Mouse (Mus musculus) heart, embryonic 15.5 days (tissue): ENCODE results near the gene Srsf6. TPM values are rescaled to one million over a fixed set of nuclear protein-coding genes. Genes with fewer than 3 reads are reported as not detected.

Experiments used
- ATAC-seq: fragments of 200-750 bp; cut with Nextera tagmentation; replicated peaks from 2 replicates; pipeline ENCODE4 v1.8.0; 2017; ENCODE audit warnings: low read depth, moderate TSS enrichment; ENCODE audit not compliant: insufficient number of reproducible peaks, insufficient read depth, low FRiP score
- H3K27ac ChIP-seq: fragments of 300-500 bp; sonication (generic); 2 replicates; pipeline ENCODE4 v1.5.1; 2015; ENCODE audit warnings: mild to moderate bottlenecking, inconsistent platforms
- H3K27me3 ChIP-seq: fragments of 300-500 bp; sonication (generic); 2 replicates; pipeline ENCODE4 v1.6.1; 2015; ENCODE audit warnings: inconsistent platforms
- H3K36me3 ChIP-seq: fragments of 300-500 bp; sonication (generic); 2 replicates; pipeline ENCODE4 v1.6.1; 2015; ENCODE audit warnings: mild to moderate bottlenecking, inconsistent platforms
- H3K4me1 ChIP-seq: fragments of 300-500 bp; sonication (generic); replicated peaks from 2 replicates; pipeline ENCODE4 v1.6.1; 2015; ENCODE audit warnings: inconsistent platforms
- H3K4me2 ChIP-seq: fragments of 300-500 bp; sonication (generic); 2 replicates; pipeline ENCODE4 v1.6.1; 2015; ENCODE audit warnings: inconsistent platforms, mild to moderate bottlenecking, moderate library complexity
- H3K4me3 ChIP-seq: fragments of 300-500 bp; sonication (generic); 2 replicates; pipeline ENCODE4 v1.5.1; 2015; ENCODE audit warnings: mild to moderate bottlenecking, inconsistent platforms
- H3K9ac ChIP-seq: fragments of 300-500 bp; sonication (generic); 2 replicates; pipeline ENCODE4 v1.6.1; 2015; ENCODE audit warnings: mild to moderate bottlenecking, inconsistent platforms
- H3K9me3 ChIP-seq: fragments of 300-500 bp; sonication (generic); replicated peaks from 2 replicates; pipeline ENCODE4 v1.6.1; 2016; ENCODE audit warnings: inconsistent platforms
- WGBS: fragments of 180-500 bp; shearing (Covaris S2); methylation state at CpG from one replicate; pipeline ENCODE4 v1.1.7; 2015; ENCODE audit warnings: mixed read lengths; 5-methylcytosine and 5-hydroxymethylcytosine counted together
- polyA plus RNA-seq: library from polyadenylated mRNA; unstranded; fragments of >200 nt; fragmentation: Nextera tagmentation; extraction: Ambion mirVana; gene quantifications from 2 replicates; pipeline ENCODE4 v1.2.1, GENCODE M21; 2015

Srsf6 gene
- polyA plus RNA-seq, 1 experiment from 2014 or later, result 105 TPM

- Histone ChIP-seq H3K9me3 (no peaks in the 10 kb centered on the region), H3K27ac (no peak overlapping the region), H3K9ac (no peak overlapping the region), H3K27me3 (no peaks in the 10 kb centered on the region), H3K4me2 (no peak overlapping the region), H3K4me3 (no peak overlapping the region), H3K4me1 (no peaks in the 10 kb centered on the region), H3K36me3 (no peaks in the 10 kb centered on the region)
- 55% methylated on average over 3 of the region's 3 CpGs for WGBS
- no peak for ATAC-seq
Observed at GRCm38 (mm10) chr2:162914040-162914439, 17.3 kb upstream of the Srsf6 start.

DNA sequence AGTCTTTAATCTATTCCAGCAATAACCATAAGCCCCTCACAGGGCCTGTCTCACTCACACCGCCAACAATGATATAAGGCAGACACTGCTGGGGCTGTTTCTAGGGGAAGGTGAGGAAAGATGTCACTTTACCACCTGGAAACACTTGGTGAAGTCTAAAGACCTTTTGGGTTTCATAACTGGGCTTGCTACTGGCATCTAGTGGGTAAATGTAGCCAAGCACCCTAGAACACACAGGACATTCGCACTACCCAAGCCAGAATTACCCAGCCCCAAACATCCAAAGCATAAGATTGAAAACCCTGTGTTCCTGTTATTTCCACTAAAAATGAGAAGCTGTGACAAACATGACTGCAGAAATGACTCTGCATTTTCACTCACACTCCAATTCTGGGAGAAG is 16.8 kb upstream of the Srsf6 start:
- H3K4me1 ChIP-seq, result no peaks in the 10 kb centered on the region
- no peaks in the 10 kb centered on the region for H3K27me3 ChIP-seq
- H3K9me3 ChIP-seq, result no peaks in the 10 kb centered on the region
- H3K9ac ChIP-seq, result no peak overlapping the region
- H3K36me3 ChIP-seq, result no peaks in the 10 kb centered on the region
- WGBS, result 35% methylated on average over 2 of the region's 2 CpGs
- H3K27ac ChIP-seq, result no peak overlapping the region
- no peak overlapping the region for H3K4me3 ChIP-seq
- no peak for ATAC-seq
- H3K4me2 ChIP-seq, result no peak overlapping the region

DNA sequence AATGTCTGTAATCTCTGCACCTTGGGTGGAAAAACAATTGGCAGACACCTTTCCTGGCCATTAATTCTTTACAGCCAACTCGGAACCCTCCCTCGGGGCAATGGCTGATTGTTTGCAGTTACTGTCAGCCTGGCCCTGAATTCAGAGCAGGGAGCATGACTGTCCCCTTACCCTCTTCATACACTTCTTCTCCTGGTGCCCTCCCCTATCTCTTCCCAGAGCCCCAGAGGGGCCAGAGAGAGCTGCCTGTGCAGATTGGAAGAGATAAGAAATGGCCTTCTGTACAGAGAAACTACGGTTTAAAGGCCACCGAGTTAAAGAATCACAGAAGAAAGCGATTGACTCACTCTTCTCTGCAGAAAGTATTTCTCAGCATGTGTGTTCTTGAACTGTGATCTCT is 11.4 kb upstream of the Srsf6 start:
- Histone ChIP-seq H3K9me3 (no peaks in the 10 kb centered on the region), H3K4me1 (no peaks in the 10 kb centered on the region), H3K27me3 (peaks cover 6% of the 10 kb centered on the region; the same call in 1 of the 2 replicates), H3K4me3 (no peak overlapping the region), H3K9ac (no peak overlapping the region), H3K27ac (no peak overlapping the region), H3K36me3 (no peaks in the 10 kb centered on the region), H3K4me2 (no peak overlapping the region)
- WGBS, result 48% methylated on average over 5 of the region's 5 CpGs
- no peak for ATAC-seq

GRCm38 (mm10) chr2:162922183-162922582 is 9.1 kb upstream of the Srsf6 start:
- Histone ChIP-seq H3K4me1 (no peaks in the 10 kb centered on the region), H3K4me3 (no peak overlapping the region), H3K9me3 (no peaks in the 10 kb centered on the region), H3K9ac (no peak overlapping the region), H3K36me3 (no peaks in the 10 kb centered on the region), H3K27ac (no peak overlapping the region), H3K27me3 (peaks cover 6% of the 10 kb centered on the region; the same call in 1 of the 2 replicates), H3K4me2 (no peak overlapping the region)
- no peak for ATAC-seq
- WGBS, result 10% methylated on average over 6 of the region's 6 CpGs

GRCm38 (mm10) chr2:162922834-162923233 is 8.5 kb upstream of the Srsf6 start:
- H3K9ac ChIP-seq, result no peak overlapping the region
- ATAC-seq, result peak; percentile 31; the same call in 1 of the 2 replicates
- peaks cover 6% of the 10 kb centered on the region; the same call in 1 of the 2 replicates for H3K27me3 ChIP-seq
- H3K4me1 ChIP-seq, result no peaks in the 10 kb centered on the region
- H3K4me2 ChIP-seq, result no peak overlapping the region
- WGBS, result 71% methylated on average over 5 of the region's 5 CpGs
- no peaks in the 10 kb centered on the region for H3K9me3 ChIP-seq
- H3K4me3 ChIP-seq, result no peak overlapping the region
- no peak overlapping the region for H3K27ac ChIP-seq
- no peaks in the 10 kb centered on the region for H3K36me3 ChIP-seq

DNA sequence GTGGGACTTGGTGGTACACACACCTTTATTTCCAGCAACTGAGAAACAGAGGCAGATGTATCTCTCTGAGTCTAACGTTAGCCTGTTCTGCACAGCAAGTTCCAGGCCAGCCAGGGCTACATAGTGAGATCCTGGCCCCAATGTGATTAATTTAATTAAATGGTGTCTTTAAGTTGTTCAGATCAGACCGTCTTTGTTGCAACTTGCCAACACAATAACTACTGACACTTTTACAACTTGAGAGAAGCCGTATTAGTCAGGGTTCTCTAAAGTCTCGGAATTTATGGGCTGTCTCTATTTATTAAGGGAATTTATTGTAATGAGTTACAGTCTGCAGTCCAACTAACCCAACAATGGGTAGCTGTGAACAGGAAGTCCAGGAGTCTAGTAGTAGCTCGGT is 7.2 kb upstream of the Srsf6 start:
- H3K36me3 ChIP-seq, result no peaks in the 10 kb centered on the region
- 74% methylated on average over 5 of the region's 5 CpGs for WGBS
- H3K9me3 ChIP-seq, result no peaks in the 10 kb centered on the region
- H3K27me3 ChIP-seq, result peaks cover 6% of the 10 kb centered on the region; the same call in 1 of the 2 replicates
- H3K27ac ChIP-seq, result no peak overlapping the region
- no peak overlapping the region for H3K9ac ChIP-seq
- no peaks in the 10 kb centered on the region for H3K4me1 ChIP-seq
- no peak for ATAC-seq
- no peak overlapping the region for H3K4me3 ChIP-seq
- H3K4me2 ChIP-seq, result no peak overlapping the region

- no peaks in the 10 kb centered on the region for H3K27me3 ChIP-seq
- ATAC-seq, result no peak
- H3K4me1 ChIP-seq, result peaks cover 9% of the 10 kb centered on the region
- H3K4me2 ChIP-seq, result no peak overlapping the region
- peaks cover 4% of the 10 kb centered on the region for H3K36me3 ChIP-seq
- H3K4me3 ChIP-seq, result no peak overlapping the region
- H3K9me3 ChIP-seq, result no peaks in the 10 kb centered on the region
- H3K27ac ChIP-seq, result no peak overlapping the region
- H3K9ac ChIP-seq, result no peak overlapping the region
- 58% methylated on average over 3 of the region's 3 CpGs for WGBS
Observed at GRCm38 (mm10) chr2:162927918-162928585, 3.3 kb upstream of the Srsf6 start.

DNA sequence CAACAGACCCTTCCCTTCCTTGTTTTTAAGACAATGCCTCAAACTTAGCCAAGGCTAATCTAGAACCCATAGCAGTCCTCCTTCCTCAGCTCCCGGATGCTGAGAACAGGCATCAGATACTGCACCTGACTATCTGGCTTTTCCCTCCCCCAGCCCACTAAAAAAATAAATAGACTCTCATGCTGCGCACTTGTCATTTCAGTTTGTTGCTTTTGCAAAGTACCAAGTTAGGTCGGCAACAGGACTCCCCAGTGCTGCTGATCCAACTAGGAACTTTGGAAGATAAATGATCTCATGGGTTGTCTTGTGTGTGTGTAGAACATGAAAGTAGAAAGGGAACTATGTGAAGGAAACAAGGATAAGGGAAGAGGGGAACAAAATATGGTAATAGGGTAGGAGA is 1.6 kb upstream of the Srsf6 start:
- no peak for ATAC-seq
- H3K4me2 ChIP-seq, result peak overlapping the region; percentile 90; the same call in 1 of the 2 replicates
- H3K27me3 ChIP-seq, result no peaks in the 10 kb centered on the region

DNA sequence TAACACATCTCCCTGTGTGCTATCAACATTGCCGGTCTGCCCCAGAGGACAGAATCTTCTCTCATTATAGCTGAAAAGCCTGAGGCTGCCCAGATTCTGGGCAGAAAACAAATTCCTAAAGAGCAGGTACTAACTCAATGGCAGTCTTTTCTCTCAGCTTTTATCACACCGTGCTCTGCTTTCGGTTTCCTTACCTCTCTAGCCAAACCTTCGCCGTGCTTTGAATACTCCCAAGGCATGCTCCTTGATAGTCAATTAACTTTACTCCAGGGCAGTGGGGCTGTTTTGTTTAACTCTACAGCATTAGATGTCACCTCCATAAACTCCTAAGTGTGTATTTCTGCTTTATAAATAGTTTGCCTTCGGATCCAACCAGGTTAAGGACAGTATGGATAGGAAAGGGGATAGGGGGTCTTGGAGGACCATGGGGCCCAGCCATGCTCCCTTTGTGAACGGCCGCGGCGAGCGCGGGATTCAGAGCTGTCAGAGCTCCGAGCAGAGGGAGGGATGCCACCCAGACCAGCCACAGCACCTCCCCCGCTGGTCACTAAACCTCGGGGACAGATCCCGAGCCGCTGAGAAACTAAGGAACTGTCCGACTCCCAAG is 709 bp upstream of the Srsf6 start:
- Histone ChIP-seq H3K9ac (peak overlapping the region; percentile 100), H3K27me3 (no peaks in the 10 kb centered on the region), H3K4me2 (peak overlapping the region; percentile 90), H3K36me3 (peaks cover 30% of the 10 kb centered on the region), H3K4me3 (peak overlapping the region; percentile 100), H3K27ac (peak overlapping the region; percentile 99), H3K4me1 (peaks cover 16% of the 10 kb centered on the region), H3K9me3 (no peaks in the 10 kb centered on the region)
- no peak for ATAC-seq
- WGBS, result under 1% methylated on average over 18 of the region's 18 CpGs

More for the DNA sequence above, 1.6 kb upstream of the Srsf6 start:
- H3K9me3 ChIP-seq, result no peaks in the 10 kb centered on the region
- peaks cover 16% of the 10 kb centered on the region for H3K4me1 ChIP-seq
- H3K4me3 ChIP-seq, result 0 out of 2 replicates have a peak overlapping the region, but pooled peaks have one; percentile 100
- WGBS, result 54% methylated on average over 3 of the region's 3 CpGs
- peaks cover 21% of the 10 kb centered on the region for H3K36me3 ChIP-seq
- H3K27ac ChIP-seq, result no peak overlapping the region
- H3K9ac ChIP-seq, result no peak overlapping the region

- Histone ChIP-seq H3K9me3 (no peaks in the 10 kb centered on the region), H3K4me3 (peak overlapping the region; percentile 100), H3K36me3 (peaks cover 42% of the 10 kb centered on the region), H3K4me2 (peak overlapping the region; percentile 90), H3K4me1 (peaks cover 16% of the 10 kb centered on the region), H3K27me3 (no peaks in the 10 kb centered on the region), H3K27ac (peak overlapping the region; percentile 99), H3K9ac (peak overlapping the region; percentile 100)
- WGBS, result under 1% methylated on average over 93 of the region's 103 CpGs
- peak; percentile 44 for ATAC-seq
Observed at GRCm38 (mm10) chr2:162931674-162932650, 634 bp downstream of the Srsf6 start.

DNA sequence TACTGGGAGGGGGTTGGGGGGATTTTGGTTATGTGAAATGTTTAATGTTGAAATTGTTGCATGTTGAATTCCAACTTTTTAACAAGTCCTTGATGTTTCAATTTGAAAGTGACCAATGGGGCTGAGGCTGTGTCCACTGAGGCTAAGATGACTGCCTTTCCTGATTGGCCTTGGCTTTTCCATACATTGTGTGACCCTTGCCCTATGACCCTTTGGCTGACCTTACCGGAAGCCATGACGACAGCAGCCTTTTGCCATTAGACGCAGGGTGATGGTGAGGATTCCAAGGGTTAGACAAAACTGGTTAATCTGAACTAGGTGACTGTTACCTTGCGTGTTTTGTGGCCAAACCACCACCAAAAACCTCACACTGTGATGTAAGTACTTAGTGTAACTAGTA is 1.4 kb downstream of the Srsf6 start:
- Histone ChIP-seq H3K27me3 (no peaks in the 10 kb centered on the region), H3K36me3 (peaks cover 48% of the 10 kb centered on the region), H3K4me1 (peaks cover 16% of the 10 kb centered on the region), H3K9me3 (no peaks in the 10 kb centered on the region), H3K4me2 (peak overlapping the region; percentile 90), H3K27ac (no peak overlapping the region), H3K4me3 (peak overlapping the region; percentile 100), H3K9ac (peak overlapping the region; percentile 100)
- ATAC-seq, result no peak
- WGBS, result 51% methylated on average over 4 of the region's 4 CpGs
